In the genomic region with DNA sequence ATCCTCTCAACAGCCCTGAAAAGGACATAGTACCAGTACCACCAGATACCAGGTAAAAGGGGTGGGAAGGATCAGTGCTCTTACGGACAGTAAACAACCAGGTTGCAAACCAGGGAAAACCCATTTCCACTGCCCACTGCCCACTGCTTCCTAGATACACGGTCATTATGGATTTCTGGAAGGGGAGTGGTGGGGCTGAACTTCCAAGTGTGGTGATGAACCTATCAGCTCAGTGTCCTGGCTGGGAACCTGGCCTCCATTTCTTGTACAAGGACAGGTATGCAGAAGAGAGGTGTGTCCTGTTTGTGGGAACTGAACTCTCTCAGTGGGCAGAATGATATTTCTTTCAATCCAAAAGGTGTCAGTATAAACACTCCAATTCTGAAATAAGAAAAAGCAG, we compare ENCODE assay signal across 5 mouse cellular contexts. TPM values are rescaled to one million over a fixed set of nuclear protein-coding genes. Genes with fewer than 3 reads are reported as not detected.
"Had no signal": no experiment of that assay in that cellular context is flagged by ENCODE, and none has a peak within 500 bp of the region (broad histone marks: within the 10 kb centered on the region; RNA-seq: fewer than 3 reads in every experiment).

No protein-coding gene starts in this region.

- H3K27me3 ChIP-seq: stomach, embryonic 15.5 days had no signal

- H3K36me3 ChIP-seq: neural tube, embryonic 15.5 days; stomach, embryonic 15.5 days had no signal

- H3K4me3 ChIP-seq: neural tube, embryonic 15.5 days; stomach, embryonic 15.5 days had no signal

- H3K27ac ChIP-seq: neural tube, embryonic 15.5 days; stomach, embryonic 15.5 days; stomach, postnatal 0 days had no signal

- H3K9ac ChIP-seq: neural tube, embryonic 15.5 days; stomach, embryonic 15.5 days had no signal

- H3K4me2 ChIP-seq: stomach, embryonic 15.5 days had no signal

- DNase-seq: thymus, adult 18-20 months had no signal

- H3K9me3 ChIP-seq: neural tube, embryonic 15.5 days; stomach, embryonic 15.5 days had no signal

- H3K4me1 ChIP-seq: stomach, embryonic 15.5 days had no signal

RNA-seq across cellular contexts. Expression of a gene that starts 47.5 kb away (rescaled TPM):
- total RNA-seq: neutrophil, adult 5-6 weeks had no signal
